Mouse (Mus musculus) layer of hippocampus, postnatal 36 days (tissue): ENCODE data around the gene Cd101. TPM values are rescaled to one million over a fixed set of nuclear protein-coding genes. Genes with fewer than 3 reads are reported as not detected.
A peak's percentile ranks its signal among the peaks of the same experiment; 100 is the strongest.

Source experiments
- DNase-seq, 2 experiments: peaks; one replicate each; pipeline ENCODE4 v3.0.0; 2022
- total RNA-seq, 2 experiments: library from RNA; stranded (reverse); gene quantifications; 2 replicates each; pipeline ENCODE4 v1.2.3; 2021

The Cd101 gene
- total RNA-seq, result under 1 TPM; 0.25 to 0.48 TPM

GRCm38 (mm10) chr3:101029339-101029738, at the start of gene Cd101:
TSS of gene Cd101 (minus strand) at chr3:101029556.
- DNase-seq, result no peak

- DNase-seq, result no peak
Observed at GRCm38 (mm10) chr3:101078344-101078743, 49.0 kb upstream of the Cd101 start.

GRCm38 (mm10) chr3:101077710-101078100, 48.3 kb upstream of the Cd101 start:
- no peak for DNase-seq

GRCm38 (mm10) chr3:101076966-101077709, 47.8 kb upstream of the Cd101 start:
- no peak for DNase-seq

- DNase-seq, result no peak
Observed at GRCm38 (mm10) chr3:101075866-101076265, 46.5 kb upstream of the Cd101 start.

- no peak for DNase-seq
Observed at GRCm38 (mm10) chr3:101073384-101073783, 44.0 kb upstream of the Cd101 start.

GRCm38 (mm10) chr3:101072506-101073215, 43.3 kb upstream of the Cd101 start:
- no peak for DNase-seq

- no peak for DNase-seq
Observed at GRCm38 (mm10) chr3:101071576-101071975, 42.2 kb upstream of the Cd101 start.

- no peak for DNase-seq
Observed at GRCm38 (mm10) chr3:101070796-101071235, 41.5 kb upstream of the Cd101 start.

- DNase-seq, result no peak
Observed at GRCm38 (mm10) chr3:101070230-101070795, 41.0 kb upstream of the Cd101 start.

- DNase-seq, result no peak
Observed at GRCm38 (mm10) chr3:101068701-101069100, 39.3 kb upstream of the Cd101 start.

GRCm38 (mm10) chr3:101066175-101066574, 36.8 kb upstream of the Cd101 start:
- no peak for DNase-seq

- DNase-seq, result no peak
Observed at GRCm38 (mm10) chr3:101061865-101062585, 32.7 kb upstream of the Cd101 start.

GRCm38 (mm10) chr3:101059214-101059613, 29.9 kb upstream of the Cd101 start:
- no peak for DNase-seq

- DNase-seq, result no peak
Observed at GRCm38 (mm10) chr3:101058203-101058602, 28.8 kb upstream of the Cd101 start.

GRCm38 (mm10) chr3:101055216-101055615, 25.9 kb upstream of the Cd101 start:
- no peak for DNase-seq

GRCm38 (mm10) chr3:101051601-101052000, 22.2 kb upstream of the Cd101 start:
- DNase-seq, result no peak

GRCm38 (mm10) chr3:101049997-101050396, 20.6 kb upstream of the Cd101 start:
- DNase-seq, result no peak

GRCm38 (mm10) chr3:101048781-101049180, 19.4 kb upstream of the Cd101 start:
- DNase-seq, result no peak

- DNase-seq, result peak; percentile 73
Observed at GRCm38 (mm10) chr3:101047586-101048275, 18.4 kb upstream of the Cd101 start.

GRCm38 (mm10) chr3:101045431-101045830, 16.1 kb upstream of the Cd101 start:
- no peak for DNase-seq

- no peak for DNase-seq
Observed at GRCm38 (mm10) chr3:101044686-101045085, 15.3 kb upstream of the Cd101 start.
